Mouse (Mus musculus): Measurements from ENCODE around the gene Lamtor2. TPM values are rescaled to one million over a fixed set of nuclear protein-coding genes. Genes with fewer than 3 reads are reported as not detected.

Lamtor2 gene
- polyA plus RNA-seq, 1 experiment = 152 TPM

DNA sequence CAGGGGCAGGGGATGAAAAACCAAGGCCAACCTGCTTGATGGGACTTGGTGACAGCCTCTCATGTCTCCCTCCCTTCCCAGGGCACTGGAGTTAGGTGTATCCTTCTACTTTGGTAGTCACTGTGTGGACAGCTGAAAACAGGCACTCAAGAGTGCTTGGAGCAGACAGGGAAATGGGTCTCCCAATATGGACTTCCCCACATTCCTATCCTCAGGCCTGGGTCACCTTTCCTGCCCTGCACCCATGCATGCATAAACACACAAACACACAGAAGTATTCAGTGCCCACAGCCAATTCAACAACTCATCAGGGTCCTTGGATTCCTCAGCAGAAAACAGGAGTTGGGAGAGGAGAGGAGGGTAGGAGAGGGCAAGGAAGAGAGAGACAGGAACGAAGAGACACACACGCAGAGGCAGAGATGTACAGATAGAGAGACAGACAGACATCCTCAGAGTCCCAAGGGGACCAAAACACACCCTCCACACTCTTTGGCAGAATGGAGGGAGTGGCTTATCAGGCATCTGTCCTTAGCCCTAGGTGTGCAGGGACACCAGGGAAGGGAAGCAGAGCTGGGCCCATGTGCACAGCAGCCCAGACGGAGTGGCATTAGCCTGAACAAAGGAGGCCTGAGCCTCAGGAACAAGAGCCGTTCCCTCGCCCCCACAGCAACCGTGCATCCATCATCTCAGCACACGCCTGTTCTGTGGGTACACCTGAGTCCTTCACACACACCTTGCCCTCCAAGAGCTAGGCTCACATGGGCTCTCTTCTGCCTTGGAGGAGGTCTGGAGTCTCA is 23.5 kb downstream of the Lamtor2 start:
- Histone ChIP-seq H3K4me1 (peaks cover 72% of the 10 kb centered on the region), H3K36me3 (replicated peaks; ENCODE audit: low read length) (peaks cover 20% of the 10 kb centered on the region), H3K27me3 (replicated peaks) (peaks cover 52% of the 10 kb centered on the region), H3K4me3 (replicated peaks) (peak overlapping the region; percentile 54), H3K9me3 (no peaks in the 10 kb centered on the region)
- TF ChIP-seq GATA1 (IDR thresholded peaks at IDR 0.05; ENCODE audit: borderline replicate concordance, low read length) (no peak), FLI1 (IDR thresholded peaks at IDR 0.05; ENCODE audit: low read length) (no peak)

GRCm38 (mm10) chr3:88528646-88529045 is 24.2 kb downstream of the Lamtor2 start:
- no peak for TF ChIP-seq FLI1 (IDR thresholded peaks at IDR 0.05; ENCODE audit: low read length)
- TF ChIP-seq GATA1 (IDR thresholded peaks at IDR 0.05; ENCODE audit: borderline replicate concordance, low read length) = no peak
- peaks cover 56% of the 10 kb centered on the region for H3K27me3 ChIP-seq (replicated peaks)
- peaks cover 71% of the 10 kb centered on the region for H3K4me1 ChIP-seq

GRCm38 (mm10) chr3:88527565-88527964 is 25.3 kb downstream of the Lamtor2 start:
- H3K4me1 ChIP-seq = peaks cover 70% of the 10 kb centered on the region
- H3K36me3 ChIP-seq (replicated peaks; ENCODE audit: low read length) = peaks cover 28% of the 10 kb centered on the region
- TF ChIP-seq FLI1 (IDR thresholded peaks at IDR 0.05; ENCODE audit: low read length) (no peak), GATA1 (IDR thresholded peaks at IDR 0.05; ENCODE audit: borderline replicate concordance, low read length) (no peak)
- no peak overlapping the region for H3K4me3 ChIP-seq (replicated peaks)
- H3K27me3 ChIP-seq (replicated peaks) = peaks cover 56% of the 10 kb centered on the region
- H3K9me3 ChIP-seq = no peaks in the 10 kb centered on the region

More at GRCm38 (mm10) chr3:88528646-88529045, 24.2 kb downstream of the Lamtor2 start:
- Histone ChIP-seq H3K36me3 (replicated peaks; ENCODE audit: low read length) (peaks cover 26% of the 10 kb centered on the region), H3K9me3 (no peaks in the 10 kb centered on the region), H3K4me3 (replicated peaks) (no peak overlapping the region)

- H3K9me3 ChIP-seq = no peaks in the 10 kb centered on the region
- H3K36me3 ChIP-seq (replicated peaks; ENCODE audit: low read length) = peaks cover 28% of the 10 kb centered on the region
- TF ChIP-seq GATA1 (IDR thresholded peaks at IDR 0.05; ENCODE audit: borderline replicate concordance, low read length) = no peak
- no peak for TF ChIP-seq FLI1 (IDR thresholded peaks at IDR 0.05; ENCODE audit: low read length)
- H3K4me1 ChIP-seq = peaks cover 76% of the 10 kb centered on the region
- H3K27me3 ChIP-seq (replicated peaks) = peaks cover 58% of the 10 kb centered on the region
- peak overlapping the region; percentile 11 for H3K4me3 ChIP-seq (replicated peaks)
These were observed 26.4 kb downstream of the Lamtor2 start for GRCm38 (mm10) chr3:88526157-88527131.

DNA sequence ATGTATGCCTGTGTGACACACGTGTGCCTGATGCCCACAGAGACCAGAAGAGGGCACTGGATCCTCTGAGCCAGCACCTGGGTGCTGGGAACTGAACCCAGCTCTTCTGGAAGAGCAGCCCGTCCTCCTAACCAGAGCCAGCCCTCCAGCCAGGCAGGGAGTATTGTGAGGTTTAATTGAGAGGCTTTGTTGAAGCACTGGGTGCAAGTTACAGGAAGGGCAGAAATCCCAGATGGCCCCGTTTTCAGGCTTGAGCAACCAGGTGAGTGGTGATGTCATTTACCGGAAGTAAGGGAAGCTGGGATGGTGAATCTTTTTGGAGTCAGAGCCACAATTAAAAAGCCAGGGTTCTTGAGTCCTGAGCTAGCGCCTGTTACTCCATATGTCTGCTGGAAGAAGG is 27.9 kb downstream of the Lamtor2 start:
- Histone ChIP-seq H3K4me1 (peaks cover 75% of the 10 kb centered on the region), H3K9me3 (0 out of 2 replicates have a peak, but pooled peaks cover 1% of the 10 kb centered on the region), H3K4me3 (replicated peaks) (no peak overlapping the region), H3K27me3 (replicated peaks) (peaks cover 65% of the 10 kb centered on the region), H3K36me3 (replicated peaks; ENCODE audit: low read length) (peaks cover 28% of the 10 kb centered on the region)
- TF ChIP-seq FLI1 (IDR thresholded peaks at IDR 0.05; ENCODE audit: low read length) (no peak), GATA1 (IDR thresholded peaks at IDR 0.05; ENCODE audit: borderline replicate concordance, low read length) (no peak)

DNA sequence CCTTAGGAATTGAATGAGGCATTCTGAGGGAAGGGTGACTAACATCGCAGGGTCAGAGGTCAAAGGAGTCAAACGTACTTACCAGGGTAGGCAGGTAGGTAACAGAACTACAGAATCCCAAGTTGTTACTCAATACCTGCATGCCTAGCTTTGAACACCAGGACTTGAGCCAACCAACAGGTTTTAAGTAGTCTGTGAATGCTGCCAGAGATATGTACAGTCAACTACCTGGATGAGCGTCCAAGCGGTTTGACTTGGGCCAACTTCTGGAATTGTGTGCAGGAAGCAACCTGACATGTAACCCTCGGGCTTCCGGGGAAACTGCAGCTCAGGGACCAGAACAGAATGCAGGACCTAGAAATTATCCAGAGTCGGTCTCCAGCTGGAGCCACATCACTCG is 29.8 kb downstream of the Lamtor2 start:
- 0 out of 2 replicates have a peak, but pooled peaks cover 9% of the 10 kb centered on the region for H3K9me3 ChIP-seq
- peaks cover 70% of the 10 kb centered on the region for H3K27me3 ChIP-seq (replicated peaks)
- no peak for TF ChIP-seq GATA1 (IDR thresholded peaks at IDR 0.05; ENCODE audit: borderline replicate concordance, low read length)
- no peak for TF ChIP-seq FLI1 (IDR thresholded peaks at IDR 0.05; ENCODE audit: low read length)
- peaks cover 74% of the 10 kb centered on the region for H3K4me1 ChIP-seq
- peaks cover 22% of the 10 kb centered on the region for H3K36me3 ChIP-seq (replicated peaks; ENCODE audit: low read length)
- no peak overlapping the region for H3K4me3 ChIP-seq (replicated peaks)

- Histone ChIP-seq H3K36me3 (replicated peaks; ENCODE audit: low read length) (peaks cover 16% of the 10 kb centered on the region), H3K9me3 (0 out of 2 replicates have a peak, but pooled peaks cover 9% of the 10 kb centered on the region), H3K27me3 (replicated peaks) (peaks cover 69% of the 10 kb centered on the region), H3K4me3 (replicated peaks) (peak overlapping the region; percentile 69), H3K4me1 (peaks cover 73% of the 10 kb centered on the region)
- peak; percentile 67 for TF ChIP-seq FLI1 (IDR thresholded peaks at IDR 0.05; ENCODE audit: low read length)
- no peak for TF ChIP-seq GATA1 (IDR thresholded peaks at IDR 0.05; ENCODE audit: borderline replicate concordance, low read length)
These were observed 31.0 kb downstream of the Lamtor2 start for GRCm38 (mm10) chr3:88521803-88522331.

GRCm38 (mm10) chr3:88521156-88521555 is 31.7 kb downstream of the Lamtor2 start:
- H3K27me3 ChIP-seq (replicated peaks) = peaks cover 76% of the 10 kb centered on the region
- no peak for TF ChIP-seq GATA1 (IDR thresholded peaks at IDR 0.05; ENCODE audit: borderline replicate concordance, low read length)
- peaks cover 73% of the 10 kb centered on the region for H3K4me1 ChIP-seq

DNA sequence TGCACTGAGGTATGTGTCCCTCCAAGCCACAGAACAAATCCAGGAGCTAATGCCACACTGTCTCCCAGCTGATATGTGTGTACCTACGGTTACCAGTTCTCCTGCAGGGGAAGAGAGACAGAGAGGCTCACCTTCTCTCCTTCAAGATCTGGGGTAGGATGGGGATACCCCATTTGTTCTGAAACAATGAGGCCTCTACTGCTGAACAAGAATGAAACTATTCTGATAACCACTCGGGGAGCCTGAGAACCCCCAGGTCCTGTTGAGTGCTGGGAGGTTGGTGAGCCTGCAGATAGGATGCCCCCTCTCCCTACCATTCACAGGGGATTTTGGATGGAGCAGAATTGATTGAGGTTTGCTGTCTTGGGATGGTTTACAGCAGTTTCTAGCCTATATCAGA is 32.8 kb downstream of the Lamtor2 start:
- Histone ChIP-seq H3K9me3 (0 out of 2 replicates have a peak, but pooled peaks cover 9% of the 10 kb centered on the region), H3K36me3 (replicated peaks; ENCODE audit: low read length) (peaks cover 14% of the 10 kb centered on the region), H3K4me1 (peaks cover 74% of the 10 kb centered on the region), H3K4me3 (replicated peaks) (no peak overlapping the region), H3K27me3 (replicated peaks) (peaks cover 78% of the 10 kb centered on the region)
- no peak for TF ChIP-seq FLI1 (IDR thresholded peaks at IDR 0.05; ENCODE audit: low read length)
- TF ChIP-seq GATA1 (IDR thresholded peaks at IDR 0.05; ENCODE audit: borderline replicate concordance, low read length) = no peak

More at GRCm38 (mm10) chr3:88521156-88521555, 31.7 kb downstream of the Lamtor2 start:
- Histone ChIP-seq H3K36me3 (replicated peaks; ENCODE audit: low read length) (peaks cover 16% of the 10 kb centered on the region), H3K4me3 (replicated peaks) (no peak overlapping the region), H3K9me3 (0 out of 2 replicates have a peak, but pooled peaks cover 9% of the 10 kb centered on the region)

All from megakaryocyte, embryonic 14.5 days (primary cell).